Mouse (Mus musculus) cerebellum, adult 2 months (tissue): ENCODE results near the gene Foxp1.

Source experiments
- CTCF ChIP-seq: fragments of 200-500 bp; IDR thresholded peaks from 2 replicates; pipeline ENCODE4 v1.5.1; 2011; ENCODE audit warnings: low read depth, mild to moderate bottlenecking, control low read depth, low read length, moderate library complexity, borderline replicate concordance; ENCODE audit not compliant: insufficient read depth
- POLR2A ChIP-seq: fragments of 200-500 bp; IDR thresholded peaks from 2 replicates; pipeline ENCODE4 v1.6.1; 2011; ENCODE audit warnings: low read length, control low read depth, borderline replicate concordance; ENCODE audit not compliant: insufficient read depth

DNA sequence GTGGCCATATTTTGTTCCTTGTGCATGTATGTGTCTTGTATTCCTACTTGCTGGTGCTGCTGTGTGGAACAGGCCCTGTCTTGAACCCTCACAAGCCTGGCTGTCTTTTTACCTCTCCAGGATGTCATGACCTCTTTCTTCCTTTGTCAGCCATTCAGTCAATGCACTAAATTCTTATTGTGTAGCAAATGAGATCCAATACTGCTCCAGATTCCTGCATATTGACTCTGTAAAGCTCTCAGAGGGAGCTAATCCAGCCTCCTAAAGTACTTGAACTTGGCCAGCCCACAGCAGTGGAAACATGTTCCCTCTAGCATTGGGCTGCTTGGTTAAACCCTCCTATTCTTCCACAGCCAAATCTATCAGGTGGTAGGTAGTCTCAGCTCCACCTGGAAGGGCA lies 281.8 kb downstream of the Foxp1 start:
- TF ChIP-seq CTCF = no peak
- TF ChIP-seq POLR2A = no peak
